Mouse (Mus musculus): ENCODE data around the gene Synpo2l. TPM values are rescaled to one million over a fixed set of nuclear protein-coding genes. Genes with fewer than 3 reads are reported as not detected.
A peak's percentile ranks its signal among the peaks of the same experiment; 100 is the strongest.

Gene Synpo2l
- polyA plus RNA-seq, 1 experiment, result 0.07 TPM

- 13% methylated on average over 15 of the region's 15 CpGs for WGBS
- DNase-seq (ENCODE audit: low read depth in 1 of 2, low spot score in 2 of 2), result no peak
- H3K27me3 ChIP-seq (ENCODE audit: control insufficient read depth, insufficient read depth, low read length), result no peaks in the 10 kb centered on the region
- peak overlapping the region; percentile 70 for H3K27ac ChIP-seq (ENCODE audit: insufficient read depth, low read length)
- TF ChIP-seq CTCF (IDR thresholded peaks at IDR 0.05; ENCODE audit: extremely low read depth, insufficient read depth, insufficient read length, insufficient replicate concordance) (no peak), POLR2A (IDR thresholded peaks at IDR 0.05; ENCODE audit: low read depth, low read length) (no peak)
- peaks cover 2% of the 10 kb centered on the region; the same call in 1 of the 2 replicates for H3K4me1 ChIP-seq (ENCODE audit: control insufficient read depth, insufficient read depth, insufficient read length)
- no peaks in the 10 kb centered on the region for H3K36me3 ChIP-seq (ENCODE audit: control insufficient read depth, insufficient read depth, low read length)
- peak overlapping the region; percentile 97 for H3K4me3 ChIP-seq (ENCODE audit: extremely low read depth, insufficient read depth, insufficient read length)
Measured at GRCm38 (mm10) chr14:20702096-20702740, 34.1 kb upstream of the Synpo2l start.

GRCm38 (mm10) chr14:20701554-20701953, 33.4 kb upstream of the Synpo2l start:
- Histone ChIP-seq H3K36me3 (ENCODE audit: control insufficient read depth, insufficient read depth, low read length) (no peaks in the 10 kb centered on the region), H3K27ac (ENCODE audit: insufficient read depth, low read length) (no peak overlapping the region), H3K27me3 (ENCODE audit: control insufficient read depth, insufficient read depth, low read length) (no peaks in the 10 kb centered on the region), H3K4me3 (ENCODE audit: extremely low read depth, insufficient read depth, insufficient read length) (no peak overlapping the region), H3K4me1 (ENCODE audit: control insufficient read depth, insufficient read depth, insufficient read length) (peaks cover 6% of the 10 kb centered on the region; the same call in 1 of the 2 replicates)
- no peak for TF ChIP-seq POLR2A (IDR thresholded peaks at IDR 0.05; ENCODE audit: low read depth, low read length)
- no peak for TF ChIP-seq CTCF (IDR thresholded peaks at IDR 0.05; ENCODE audit: extremely low read depth, insufficient read depth, insufficient read length, insufficient replicate concordance)
- 83% methylated on average over 8 of the region's 8 CpGs for WGBS
- DNase-seq (ENCODE audit: low read depth in 1 of 2, low spot score in 2 of 2), result no peak

DNA sequence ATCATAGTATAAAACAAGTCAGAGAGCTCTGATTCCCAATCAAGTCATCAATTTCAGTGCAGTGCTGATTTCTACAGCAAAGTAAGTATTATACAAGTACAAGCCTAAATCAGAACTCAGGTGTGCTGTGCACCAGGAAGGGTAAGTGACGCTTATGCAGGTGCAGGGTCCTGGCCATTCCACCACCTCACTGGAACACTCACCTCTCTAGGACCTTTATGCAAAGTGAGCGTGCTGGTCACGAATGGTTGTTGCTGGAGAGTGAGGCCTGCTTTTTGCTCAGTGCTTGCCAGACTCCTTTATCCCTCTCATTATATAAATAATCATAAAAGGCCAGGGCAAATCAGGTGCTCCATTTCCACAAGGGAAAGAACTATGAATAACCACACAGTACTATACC, 32.2 kb upstream of the Synpo2l start:
- TF ChIP-seq POLR2A (IDR thresholded peaks at IDR 0.05; ENCODE audit: low read depth, low read length) (no peak), CTCF (IDR thresholded peaks at IDR 0.05; ENCODE audit: extremely low read depth, insufficient read depth, insufficient read length, insufficient replicate concordance) (no peak)
- no peak overlapping the region for H3K4me3 ChIP-seq (ENCODE audit: extremely low read depth, insufficient read depth, insufficient read length)
- DNase-seq (ENCODE audit: low read depth in 1 of 2, low spot score in 2 of 2), result no peak
- 87% methylated on average over 3 of the region's 3 CpGs for WGBS
- no peak overlapping the region for H3K27ac ChIP-seq (ENCODE audit: insufficient read depth, low read length)
- H3K4me1 ChIP-seq (ENCODE audit: control insufficient read depth, insufficient read depth, insufficient read length), result peaks cover 11% of the 10 kb centered on the region; the same call in 1 of the 2 replicates
- no peaks in the 10 kb centered on the region for H3K36me3 ChIP-seq (ENCODE audit: control insufficient read depth, insufficient read depth, low read length)
- H3K27me3 ChIP-seq (ENCODE audit: control insufficient read depth, insufficient read depth, low read length), result no peaks in the 10 kb centered on the region

- no peak for DNase-seq (ENCODE audit: low read depth in 1 of 2, low spot score in 2 of 2)
- Histone ChIP-seq H3K27me3 (ENCODE audit: control insufficient read depth, insufficient read depth, low read length) (no peaks in the 10 kb centered on the region), H3K4me3 (ENCODE audit: extremely low read depth, insufficient read depth, insufficient read length) (no peak overlapping the region), H3K27ac (ENCODE audit: insufficient read depth, low read length) (no peak overlapping the region), H3K36me3 (ENCODE audit: control insufficient read depth, insufficient read depth, low read length) (peaks cover 6% of the 10 kb centered on the region), H3K4me1 (ENCODE audit: control insufficient read depth, insufficient read depth, insufficient read length) (peaks cover 11% of the 10 kb centered on the region; the same call in 1 of the 2 replicates)
- WGBS, result 90% methylated on average over 2 of the region's 2 CpGs
- TF ChIP-seq POLR2A (IDR thresholded peaks at IDR 0.05; ENCODE audit: low read depth, low read length) (no peak), CTCF (IDR thresholded peaks at IDR 0.05; ENCODE audit: extremely low read depth, insufficient read depth, insufficient read length, insufficient replicate concordance) (no peak)
Measured at GRCm38 (mm10) chr14:20698515-20698914, 30.4 kb upstream of the Synpo2l start.

- H3K4me3 ChIP-seq (ENCODE audit: extremely low read depth, insufficient read depth, insufficient read length), result no peak overlapping the region
- peak; percentile 39; the same call in 1 of the 2 replicates for TF ChIP-seq CTCF (IDR thresholded peaks at IDR 0.05; ENCODE audit: extremely low read depth, insufficient read depth, insufficient read length, insufficient replicate concordance)
- no peak for TF ChIP-seq POLR2A (IDR thresholded peaks at IDR 0.05; ENCODE audit: low read depth, low read length)
- H3K27me3 ChIP-seq (ENCODE audit: control insufficient read depth, insufficient read depth, low read length), result no peaks in the 10 kb centered on the region
- peaks cover 11% of the 10 kb centered on the region; the same call in 1 of the 2 replicates for H3K4me1 ChIP-seq (ENCODE audit: control insufficient read depth, insufficient read depth, insufficient read length)
- H3K27ac ChIP-seq (ENCODE audit: insufficient read depth, low read length), result no peak overlapping the region
- 27% methylated on average over 1 of the region's 1 CpGs for WGBS
- H3K36me3 ChIP-seq (ENCODE audit: control insufficient read depth, insufficient read depth, low read length), result peaks cover 15% of the 10 kb centered on the region
- DNase-seq (ENCODE audit: low read depth in 1 of 2, low spot score in 2 of 2), result peak in 1 of 2 experiments; percentile 47
Measured at GRCm38 (mm10) chr14:20696986-20697385, 28.8 kb upstream of the Synpo2l start.

- H3K27ac ChIP-seq (ENCODE audit: insufficient read depth, low read length), result peak overlapping the region; percentile 96; the same call in 1 of the 2 replicates
- TF ChIP-seq POLR2A (IDR thresholded peaks at IDR 0.05; ENCODE audit: low read depth, low read length) (no peak), CTCF (IDR thresholded peaks at IDR 0.05; ENCODE audit: extremely low read depth, insufficient read depth, insufficient read length, insufficient replicate concordance) (no peak)
- WGBS, result 28% methylated on average over 27 of the region's 27 CpGs
- H3K36me3 ChIP-seq (ENCODE audit: control insufficient read depth, insufficient read depth, low read length), result peaks cover 21% of the 10 kb centered on the region
- no peaks in the 10 kb centered on the region for H3K27me3 ChIP-seq (ENCODE audit: control insufficient read depth, insufficient read depth, low read length)
- peak overlapping the region; percentile 85 for H3K4me3 ChIP-seq (ENCODE audit: extremely low read depth, insufficient read depth, insufficient read length)
- peaks cover 11% of the 10 kb centered on the region; the same call in 1 of the 2 replicates for H3K4me1 ChIP-seq (ENCODE audit: control insufficient read depth, insufficient read depth, insufficient read length)
- no peak for DNase-seq (ENCODE audit: low read depth in 1 of 2, low spot score in 2 of 2)
Measured at GRCm38 (mm10) chr14:20695761-20696520, 27.8 kb upstream of the Synpo2l start.

Data from spleen, adult 2 months (tissue).